Mouse (Mus musculus) olfactory bulb, adult 2 months (tissue): ENCODE results near the gene Cfap97d1. TPM values are rescaled to one million over a fixed set of nuclear protein-coding genes. Genes with fewer than 3 reads are reported as not detected.

Source experiments
- H3K27ac ChIP-seq: fragments of 200-500 bp; 2 replicates; pipeline ENCODE4 v1.5.1; 2012; ENCODE audit warnings: low read depth, low read length; ENCODE audit not compliant: insufficient read depth
- H3K4me1 ChIP-seq: fragments of 200-500 bp; 2 replicates; pipeline ENCODE4 v1.6.1; 2012; ENCODE audit warnings: low read length; ENCODE audit not compliant: control insufficient read depth, insufficient read depth
- H3K4me3 ChIP-seq: fragments of 200-500 bp; 2 replicates; pipeline ENCODE4 v1.5.1; 2012; ENCODE audit warnings: mild to moderate bottlenecking, low read depth, low read length, moderate library complexity; ENCODE audit not compliant: insufficient read depth
- CTCF ChIP-seq: fragments of 200-500 bp; IDR thresholded peaks from 2 replicates; pipeline ENCODE4 v1.5.1; 2012; ENCODE audit warnings: low read depth, mild to moderate bottlenecking, low read length, moderate library complexity; ENCODE audit not compliant: insufficient read depth
- POLR2A ChIP-seq: fragments of 200-500 bp; IDR thresholded peaks from 2 replicates; pipeline ENCODE4 v1.6.1; 2012; ENCODE audit warnings: mild to moderate bottlenecking, low read depth, low read length, moderate library complexity; ENCODE audit not compliant: insufficient read depth
- WGBS: fragments of 180-500 bp; shearing (Covaris S2); methylation state at CpG from one replicate; pipeline ENCODE4 v1.1.7; 2018; 5-methylcytosine and 5-hydroxymethylcytosine counted together
- polyA plus RNA-seq: library from polyadenylated mRNA; stranded (reverse); fragments of >200 nt; gene quantifications from 2 replicates; pipeline ENCODE4 v1.2.4, GENCODE M21; 2012; ENCODE audit warnings: low replicate concordance; ENCODE audit not compliant: missing spikeins, insufficient read depth, insufficient read length

The Cfap97d1 gene
- polyA plus RNA-seq, 1 experiment: not detected

DNA sequence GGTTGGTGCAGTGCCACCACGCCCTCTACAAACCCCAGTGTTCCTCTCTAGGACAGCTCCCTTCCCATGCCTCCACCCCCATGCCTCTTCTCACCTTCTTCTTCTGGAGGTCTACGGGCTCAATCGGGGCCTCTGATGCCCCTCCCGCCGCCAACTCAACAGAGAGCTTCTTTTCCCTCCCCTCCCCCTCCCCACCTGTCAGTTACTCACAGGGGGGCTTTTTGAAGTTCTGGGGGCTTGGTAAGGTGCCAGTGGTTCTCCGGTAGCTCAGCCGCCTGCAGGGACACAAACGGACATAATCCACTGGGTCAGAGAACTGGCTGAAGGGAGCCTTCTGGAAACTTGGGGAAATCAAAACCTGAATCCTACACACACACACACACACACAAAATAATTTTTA, 27.4 kb downstream of the Cfap97d1 start:
- WGBS: 83% methylated on average over 8 of the region's 8 CpGs
- TF ChIP-seq POLR2A: no peak
- TF ChIP-seq CTCF: no peak

DNA sequence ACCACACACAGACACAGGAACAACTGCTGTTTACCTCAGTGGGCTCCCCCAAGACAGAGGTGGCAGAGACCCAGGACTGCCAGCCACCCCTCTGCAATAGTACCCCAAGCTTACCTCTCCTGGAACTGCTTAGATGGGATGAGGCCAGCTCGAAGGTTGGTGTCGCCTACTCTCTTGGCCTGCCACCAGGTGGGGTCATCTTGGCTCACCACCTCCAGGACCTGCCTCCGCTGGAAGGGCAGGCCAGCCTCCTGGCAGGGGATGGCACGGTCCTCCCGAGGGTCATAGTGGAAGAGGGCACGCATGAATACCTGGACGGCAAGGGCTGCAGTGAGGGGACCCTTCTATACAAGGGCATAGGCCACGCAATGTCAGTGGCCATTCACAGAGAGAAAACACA, 29.1 kb downstream of the Cfap97d1 start:
- WGBS: 89% methylated on average over 8 of the region's 8 CpGs
- no peak overlapping the region for H3K27ac ChIP-seq
- H3K4me1 ChIP-seq: peaks cover 36% of the 10 kb centered on the region
- no peak for TF ChIP-seq POLR2A
- no peak for TF ChIP-seq CTCF
- no peak overlapping the region for H3K4me3 ChIP-seq

More for the DNA sequence above, 27.4 kb downstream of the Cfap97d1 start:
- no peak overlapping the region for H3K4me3 ChIP-seq
- peaks cover 35% of the 10 kb centered on the region for H3K4me1 ChIP-seq
- no peak overlapping the region for H3K27ac ChIP-seq

DNA sequence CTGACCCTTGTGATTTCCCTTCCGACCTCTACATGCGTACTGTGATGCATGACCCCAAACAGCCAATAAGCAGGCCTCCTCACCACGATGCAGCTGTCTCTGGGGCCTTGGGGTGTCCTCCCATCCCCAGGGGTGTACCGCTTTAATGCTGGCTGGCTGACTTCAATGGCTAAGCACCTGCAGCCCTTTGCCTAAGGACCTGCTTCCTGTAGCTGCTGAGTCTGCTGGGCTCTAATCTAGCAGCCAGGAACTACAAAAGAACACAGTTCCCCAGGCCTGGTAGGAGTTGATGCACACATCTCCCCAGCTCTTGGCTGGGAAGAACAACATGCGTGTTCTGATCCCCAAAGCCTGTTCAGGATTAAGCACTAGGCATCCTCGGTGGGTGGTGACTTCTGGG, 31.4 kb downstream of the Cfap97d1 start:
- TF ChIP-seq POLR2A (no peak), CTCF (no peak)
- Histone ChIP-seq H3K4me3 (no peak overlapping the region), H3K4me1 (peaks cover 26% of the 10 kb centered on the region), H3K27ac (no peak overlapping the region)
- WGBS: 62% methylated on average over 6 of the region's 6 CpGs

DNA sequence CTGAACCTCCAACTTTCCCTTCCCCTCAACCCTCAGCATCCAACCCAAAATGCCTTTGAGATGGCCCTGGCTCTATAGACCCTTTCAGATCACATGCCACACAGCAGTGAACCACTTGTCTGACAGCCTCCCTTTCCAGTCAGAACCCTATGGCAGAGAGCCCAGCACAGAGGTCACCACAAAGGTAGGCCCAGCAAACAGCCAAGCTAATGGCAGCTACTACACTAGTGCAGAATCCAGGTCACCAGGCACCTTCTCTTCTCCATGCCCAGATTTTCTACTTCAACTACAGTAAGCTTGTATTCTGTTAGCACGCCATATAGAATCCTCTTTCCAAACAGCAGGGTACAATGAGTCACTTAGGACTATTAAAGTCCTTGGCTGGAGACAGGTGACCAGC, 32.1 kb downstream of the Cfap97d1 start:
- 78% methylated on average over 1 of the region's 1 CpGs for WGBS
- Histone ChIP-seq H3K4me1 (peaks cover 24% of the 10 kb centered on the region), H3K27ac (no peak overlapping the region), H3K4me3 (no peak overlapping the region)
- TF ChIP-seq POLR2A (no peak), CTCF (no peak)

DNA sequence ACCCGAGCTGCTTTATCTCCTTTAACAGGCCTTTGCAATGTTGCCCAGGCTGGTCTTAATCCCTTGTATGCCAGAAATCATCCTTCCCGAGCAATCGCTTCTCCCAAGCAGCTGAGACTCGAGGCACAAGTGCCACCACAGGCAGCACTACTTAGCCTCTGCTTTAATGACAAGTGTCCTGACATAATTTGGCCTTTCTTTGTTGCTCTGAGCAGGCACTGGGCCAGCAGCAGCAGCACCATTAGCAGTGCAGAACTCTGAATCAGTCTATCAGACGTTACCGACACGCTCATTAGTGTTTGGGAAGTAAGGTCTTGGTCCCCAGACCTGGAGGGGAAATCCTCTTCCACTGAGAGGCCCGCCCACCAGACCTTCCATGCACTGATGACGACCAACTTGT, 35.7 kb downstream of the Cfap97d1 start:
- peaks cover 30% of the 10 kb centered on the region for H3K4me1 ChIP-seq
- 55% methylated on average over 9 of the region's 9 CpGs for WGBS
- no peak overlapping the region for H3K27ac ChIP-seq
- no peak overlapping the region for H3K4me3 ChIP-seq
- TF ChIP-seq CTCF: no peak
- TF ChIP-seq POLR2A: no peak

DNA sequence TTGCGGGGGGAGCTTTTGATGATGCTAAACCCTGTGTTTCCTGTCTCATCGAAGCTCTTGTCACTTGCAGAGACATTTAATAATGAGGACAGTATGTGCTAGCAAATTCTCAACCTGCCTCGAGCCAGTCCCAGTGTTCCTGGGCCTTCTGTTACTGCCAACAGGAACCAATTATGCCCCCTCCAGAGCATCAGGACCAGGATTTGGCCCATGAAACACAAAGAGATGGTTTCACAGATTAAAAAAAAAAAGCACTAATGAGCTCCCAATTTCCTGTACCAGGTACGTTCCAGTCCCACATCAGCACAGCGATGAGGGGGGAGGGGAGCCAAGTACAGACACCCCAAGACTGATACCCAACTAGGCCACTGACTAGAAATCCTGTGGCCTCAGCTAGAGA, 37.1 kb downstream of the Cfap97d1 start:
- 78% methylated on average over 5 of the region's 5 CpGs for WGBS
- no peak overlapping the region for H3K4me3 ChIP-seq

DNA sequence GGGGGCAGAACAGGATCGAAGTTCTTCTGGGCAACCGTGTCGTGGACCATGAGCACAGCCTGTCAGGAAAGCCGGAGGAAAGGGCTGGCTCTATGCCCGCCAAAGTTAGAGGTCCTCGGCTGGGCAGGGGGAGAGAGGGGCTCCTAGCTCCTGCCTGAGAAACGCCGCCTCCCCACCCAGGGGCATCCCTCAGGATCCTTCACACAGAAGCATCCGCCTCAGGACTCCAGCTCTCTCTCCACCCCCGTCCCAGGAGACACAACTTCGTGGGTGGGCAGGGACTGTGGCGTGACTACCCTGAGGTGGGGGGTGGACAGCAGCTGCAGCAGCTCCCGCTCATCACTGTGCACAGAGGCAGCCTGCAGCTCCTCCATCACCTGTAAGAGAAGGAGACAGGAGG, 39.3 kb downstream of the Cfap97d1 start:
- TF ChIP-seq CTCF (no peak), POLR2A (no peak)
- Histone ChIP-seq H3K27ac (peak overlapping the region; percentile 8; the same call in 1 of the 2 replicates), H3K4me1 (peaks cover 30% of the 10 kb centered on the region), H3K4me3 (peak overlapping the region; percentile 6; the same call in 1 of the 2 replicates)
- 60% methylated on average over 13 of the region's 13 CpGs for WGBS

More for the DNA sequence above, 37.1 kb downstream of the Cfap97d1 start:
- TF ChIP-seq POLR2A (no peak), CTCF (no peak)
- H3K4me1 ChIP-seq: peaks cover 26% of the 10 kb centered on the region
- H3K27ac ChIP-seq: no peak overlapping the region

DNA sequence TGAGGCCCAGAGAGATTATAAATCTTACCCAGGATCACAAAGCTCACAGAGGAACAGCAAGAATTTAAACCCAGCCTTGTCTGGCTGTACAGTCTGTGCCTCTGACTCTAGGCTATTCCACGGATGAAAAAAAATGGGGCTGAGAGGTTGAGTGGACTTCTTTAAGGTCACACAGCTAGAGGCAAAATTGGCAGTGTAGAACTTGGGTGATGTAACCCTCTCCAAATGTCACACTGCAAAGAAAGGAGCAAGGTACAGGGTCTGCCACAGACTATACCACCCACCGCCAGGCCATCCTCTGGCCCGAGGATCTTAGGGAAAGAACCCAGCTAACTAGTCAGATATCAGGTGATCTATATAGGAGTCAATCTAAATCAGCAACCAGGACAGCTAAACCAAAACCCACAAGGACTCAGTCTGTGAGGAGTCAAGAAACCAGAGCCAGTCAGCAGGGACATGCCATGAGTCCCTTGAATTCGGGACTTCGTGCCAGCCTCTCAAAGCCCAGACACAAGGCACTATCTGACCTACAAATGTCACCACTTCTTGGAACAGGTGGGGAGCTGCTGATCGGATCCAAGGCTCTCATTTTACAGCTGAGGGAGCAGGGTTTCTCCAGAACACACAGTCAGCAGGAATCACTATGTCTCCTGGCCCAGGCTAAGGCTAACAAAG, 40.1 kb downstream of the Cfap97d1 start:
- peak overlapping the region; percentile 8; the same call in 1 of the 2 replicates for H3K27ac ChIP-seq
- H3K4me1 ChIP-seq: peaks cover 28% of the 10 kb centered on the region
- no peak for TF ChIP-seq POLR2A
- TF ChIP-seq CTCF: no peak
- 60% methylated on average over 6 of the region's 6 CpGs for WGBS
- no peak overlapping the region for H3K4me3 ChIP-seq

DNA sequence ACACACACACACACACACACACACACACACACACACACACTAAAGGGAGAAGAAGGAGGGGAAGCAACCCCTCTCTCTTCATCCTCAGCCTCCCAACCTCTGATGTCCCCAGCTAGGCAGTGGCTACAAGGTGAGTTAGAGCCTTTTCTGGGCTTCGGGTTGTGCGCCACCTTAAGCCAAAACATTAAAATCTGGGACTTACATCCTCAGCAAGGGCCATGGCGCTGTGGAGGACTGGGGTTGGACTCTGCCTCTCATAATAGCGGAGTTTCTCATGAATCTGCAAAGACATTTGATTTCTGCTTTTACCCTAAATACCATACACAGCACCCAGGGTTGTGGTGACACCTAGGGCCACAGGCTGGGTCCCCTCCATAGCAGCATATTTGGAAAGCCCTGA, 40.8 kb downstream of the Cfap97d1 start:
- Histone ChIP-seq H3K4me3 (peak overlapping the region; percentile 73), H3K4me1 (peaks cover 28% of the 10 kb centered on the region), H3K27ac (0 out of 2 replicates have a peak overlapping the region, but pooled peaks have one; percentile 8)
- 78% methylated on average over 4 of the region's 4 CpGs for WGBS
- no peak for TF ChIP-seq POLR2A
- TF ChIP-seq CTCF: no peak

DNA sequence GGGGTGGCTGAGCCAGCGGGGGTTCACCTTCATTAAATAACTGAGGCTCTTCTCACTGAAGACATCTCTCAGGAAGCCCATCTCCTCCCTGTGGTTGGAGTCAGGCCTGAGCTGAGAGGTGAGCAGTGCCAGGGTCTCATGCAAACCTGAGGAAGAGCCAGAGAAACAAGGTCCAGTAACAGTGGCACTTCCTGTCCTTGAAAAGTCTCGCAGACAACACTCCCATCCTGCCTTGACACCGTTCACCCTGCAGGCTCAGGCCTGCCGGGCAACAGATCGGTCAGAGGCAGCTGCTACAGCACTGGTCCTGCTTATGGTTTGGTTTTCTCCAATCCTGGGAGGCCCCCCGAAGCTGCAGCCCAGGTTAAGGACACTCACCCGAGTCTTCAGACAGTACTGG, 41.3 kb downstream of the Cfap97d1 start:
- H3K4me3 ChIP-seq: peak overlapping the region; percentile 73
- peaks cover 28% of the 10 kb centered on the region for H3K4me1 ChIP-seq
- H3K27ac ChIP-seq: no peak overlapping the region; the same call in 1 of the 2 replicates
- no peak for TF ChIP-seq CTCF
- TF ChIP-seq POLR2A: no peak
- 56% methylated on average over 7 of the region's 7 CpGs for WGBS
